Mouse (Mus musculus) granulocyte monocyte progenitor cell, adult 5-6 weeks (primary cell): ENCODE data around the gene E2f4. TPM values are rescaled to one million over a fixed set of nuclear protein-coding genes. Genes with fewer than 3 reads are reported as not detected.

Source experiments
- ATAC-seq: replicated peaks from 2 replicates; pipeline ENCODE4 v1.8.0; 2016; ENCODE audit warnings: mild to moderate bottlenecking, moderate TSS enrichment, inconsistent platforms; ENCODE audit not compliant: poor library complexity, severe bottlenecking
- total RNA-seq, 2 experiments: library from RNA; stranded (forward) in 1 of 2; stranded (reverse) in 1 of 2; fragments of 200-712, 200-1000 nt in 1 of 2; fragments of >200 nt in 1 of 2; fragmentation: Nextera tagmentation in 1 of 2; gene quantifications; 2 replicates each; pipeline ENCODE4 v1.2.3; 2014 to 2017

E2f4 gene
- total RNA-seq, 2 experiments from 2014 or later, result 50.9 to 170 TPM

DNA sequence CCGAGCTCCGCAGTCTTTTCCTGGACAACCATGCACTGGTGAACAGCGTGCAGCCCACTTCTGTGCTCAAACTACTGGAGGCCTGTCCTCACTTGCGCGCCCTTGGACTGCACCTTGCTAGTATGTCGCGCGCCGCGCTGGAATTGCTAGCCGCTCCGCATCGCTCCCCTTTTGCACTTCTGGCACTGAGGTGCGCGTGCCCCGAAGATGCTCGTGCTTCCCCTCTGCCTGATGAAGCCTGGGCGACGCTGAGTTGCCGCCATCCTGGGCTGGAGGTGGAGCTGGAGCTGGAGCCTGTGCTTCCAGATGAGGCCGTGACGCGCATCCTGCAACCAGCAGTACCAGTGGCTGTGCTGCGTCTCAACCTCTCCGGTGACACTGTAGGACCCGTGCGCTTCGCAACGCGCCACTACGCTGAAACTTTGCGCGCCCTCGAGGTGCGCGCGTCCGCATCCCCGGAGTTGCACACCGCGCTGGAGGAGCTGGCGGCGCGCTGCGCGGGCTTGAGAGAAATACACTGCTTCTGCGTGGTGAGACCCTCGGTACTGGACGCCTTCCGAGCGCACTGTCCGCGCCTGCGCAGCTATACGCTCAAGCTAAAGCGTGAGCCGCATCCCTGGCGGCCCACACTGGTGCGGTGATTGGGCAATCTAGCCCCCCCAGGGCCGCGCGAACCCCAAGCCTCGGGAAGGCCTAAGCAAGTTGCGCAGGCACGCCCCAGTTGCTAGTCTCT lies 29.0 kb upstream of the E2f4 start:
- ATAC-seq, result peak; percentile 27

DNA sequence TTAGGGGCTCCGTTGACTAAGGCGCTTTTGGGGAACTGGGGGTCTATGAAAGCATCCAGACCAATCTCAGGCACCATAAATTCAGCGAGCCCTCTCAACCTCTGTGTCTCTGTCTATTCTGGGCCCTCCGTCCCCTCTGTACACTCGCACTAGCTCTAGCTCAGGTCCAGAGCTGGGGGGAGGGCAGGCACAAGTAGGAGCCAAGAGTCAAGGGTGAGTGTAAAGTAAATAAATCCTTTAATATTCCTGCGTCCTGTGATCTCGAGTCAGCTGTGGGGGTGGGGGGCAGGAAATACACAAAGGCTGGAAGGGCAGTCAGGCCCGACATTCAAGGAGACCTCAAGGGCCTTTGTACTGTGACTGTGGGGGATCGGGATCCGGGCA lies 28.4 kb upstream of the E2f4 start:
- ATAC-seq, result no peak

DNA sequence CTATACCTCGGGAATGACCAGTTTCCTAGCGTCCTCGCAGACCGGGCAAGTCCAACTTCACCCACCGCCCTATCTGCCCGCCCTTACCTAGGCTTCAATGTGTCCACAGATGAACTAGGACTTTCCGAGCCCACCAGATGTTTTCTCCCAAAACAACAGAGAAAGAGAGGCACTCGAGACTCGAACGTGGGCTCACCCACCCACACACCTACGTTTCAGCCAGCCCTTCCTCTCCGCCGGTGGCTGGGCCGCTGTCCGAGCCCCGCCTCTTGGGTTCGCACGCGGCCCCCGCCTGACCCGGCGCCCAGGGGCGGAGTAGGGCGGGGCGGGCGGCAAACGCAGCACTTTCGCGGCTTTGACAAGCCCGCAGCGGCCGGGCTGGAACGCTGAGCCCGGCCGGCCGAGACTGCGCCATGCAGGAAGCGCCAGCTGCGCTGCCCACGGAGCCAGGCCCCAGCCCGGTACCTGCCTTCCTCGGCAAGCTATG lies 28.0 kb upstream of the E2f4 start, which contains the start of gene Hsf4:
Gene Hsf4 (plus strand): TSS at position 341 of the 487 bp plus-strand sequence.
- peak; percentile 44 for ATAC-seq

DNA sequence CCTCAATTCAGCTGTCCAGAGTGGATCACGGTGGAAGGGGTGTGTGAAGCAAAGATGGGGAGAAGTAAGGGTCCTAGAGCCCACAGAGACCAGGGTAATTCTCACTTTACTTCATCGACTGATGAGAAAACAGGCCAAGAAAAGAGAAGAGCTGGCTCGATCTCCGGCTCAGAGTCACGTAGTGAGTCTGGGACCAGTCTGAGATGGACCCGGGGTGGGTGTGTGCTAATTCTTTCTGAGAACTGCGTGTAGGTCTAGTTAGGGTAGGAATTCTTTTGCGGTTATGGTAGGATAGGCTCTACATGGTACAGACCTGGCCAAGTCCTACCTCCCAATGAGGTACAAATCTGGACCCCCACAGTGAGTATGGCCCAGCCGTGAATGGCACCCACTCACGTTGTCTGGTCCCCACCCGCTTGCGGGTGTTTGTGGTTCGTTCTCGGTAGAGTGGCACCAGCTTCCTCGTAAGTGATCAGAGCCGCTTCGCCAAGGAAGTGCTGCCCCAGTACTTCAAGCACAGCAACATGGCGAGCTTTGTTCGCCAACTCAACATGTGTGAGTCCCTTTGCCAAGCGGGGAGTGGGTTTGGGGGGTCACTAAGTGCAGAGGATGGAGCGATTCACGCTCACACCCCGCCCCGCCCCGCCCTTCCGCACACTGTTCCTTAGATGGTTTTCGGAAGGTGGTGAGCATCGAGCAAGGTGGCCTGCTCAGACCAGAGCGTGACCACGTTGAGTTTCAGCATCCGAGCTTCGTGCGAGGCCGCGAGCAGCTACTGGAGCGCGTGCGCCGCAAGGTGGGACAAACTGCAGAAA lies 27.2 kb upstream of the E2f4 start:
- no peak for ATAC-seq

DNA sequence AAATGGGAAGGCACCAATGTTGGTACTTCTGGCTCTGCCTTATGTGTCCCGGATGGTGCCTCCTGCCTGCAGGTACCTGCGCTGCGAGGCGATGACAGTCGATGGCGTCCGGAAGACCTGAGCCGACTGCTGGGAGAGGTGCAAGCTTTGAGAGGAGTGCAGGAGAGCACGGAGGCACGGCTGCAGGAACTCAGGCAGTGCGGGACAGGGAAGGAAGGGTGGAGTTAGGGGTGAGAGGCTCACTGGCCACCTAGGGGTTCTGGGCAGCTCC lies 26.6 kb upstream of the E2f4 start:
- no peak for ATAC-seq

DNA sequence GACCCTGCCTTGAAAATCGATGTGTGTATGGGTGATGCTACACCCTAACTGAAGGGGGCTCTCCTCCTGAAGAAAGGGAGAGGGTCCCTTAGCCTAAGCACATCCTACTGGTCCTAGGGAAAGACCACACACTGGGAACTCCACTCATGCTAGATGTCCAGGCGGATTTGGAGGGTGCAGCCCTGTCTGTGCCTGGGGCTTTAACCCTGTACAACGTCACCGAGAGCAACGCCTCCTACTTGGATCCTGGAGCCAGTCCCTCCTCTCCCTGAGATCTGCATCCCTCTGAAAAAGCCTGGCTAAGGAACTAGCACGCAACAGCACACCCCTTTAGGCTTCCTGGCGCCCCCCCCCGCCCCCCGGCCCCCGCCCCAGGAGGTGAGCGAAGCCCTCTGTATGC lies 22.1 kb upstream of the E2f4 start:
- no peak for ATAC-seq

DNA sequence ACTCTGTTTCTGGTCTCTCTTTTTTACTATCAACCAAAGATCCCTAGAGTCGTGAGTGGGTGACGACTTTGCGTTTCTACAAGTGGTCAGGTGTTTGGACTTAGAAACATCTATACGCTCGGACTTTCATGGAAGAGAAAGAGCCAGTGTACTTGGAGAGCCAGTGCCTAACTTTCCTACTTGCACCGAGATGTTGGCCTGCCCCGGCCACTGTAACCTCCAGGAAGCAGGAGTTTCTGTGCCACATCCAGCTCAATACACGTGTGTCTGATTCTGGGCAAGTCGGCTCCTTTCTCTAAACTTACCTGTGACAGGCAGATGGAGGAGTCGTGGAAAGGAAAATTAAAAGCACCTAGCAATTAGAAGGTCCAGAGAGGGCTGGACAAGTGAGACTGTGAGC lies 21.6 kb upstream of the E2f4 start, which contains the start of gene Nol3:
Gene Nol3 (plus strand): TSS at position 301 of the 400 bp plus-strand sequence.
- no peak for ATAC-seq

DNA sequence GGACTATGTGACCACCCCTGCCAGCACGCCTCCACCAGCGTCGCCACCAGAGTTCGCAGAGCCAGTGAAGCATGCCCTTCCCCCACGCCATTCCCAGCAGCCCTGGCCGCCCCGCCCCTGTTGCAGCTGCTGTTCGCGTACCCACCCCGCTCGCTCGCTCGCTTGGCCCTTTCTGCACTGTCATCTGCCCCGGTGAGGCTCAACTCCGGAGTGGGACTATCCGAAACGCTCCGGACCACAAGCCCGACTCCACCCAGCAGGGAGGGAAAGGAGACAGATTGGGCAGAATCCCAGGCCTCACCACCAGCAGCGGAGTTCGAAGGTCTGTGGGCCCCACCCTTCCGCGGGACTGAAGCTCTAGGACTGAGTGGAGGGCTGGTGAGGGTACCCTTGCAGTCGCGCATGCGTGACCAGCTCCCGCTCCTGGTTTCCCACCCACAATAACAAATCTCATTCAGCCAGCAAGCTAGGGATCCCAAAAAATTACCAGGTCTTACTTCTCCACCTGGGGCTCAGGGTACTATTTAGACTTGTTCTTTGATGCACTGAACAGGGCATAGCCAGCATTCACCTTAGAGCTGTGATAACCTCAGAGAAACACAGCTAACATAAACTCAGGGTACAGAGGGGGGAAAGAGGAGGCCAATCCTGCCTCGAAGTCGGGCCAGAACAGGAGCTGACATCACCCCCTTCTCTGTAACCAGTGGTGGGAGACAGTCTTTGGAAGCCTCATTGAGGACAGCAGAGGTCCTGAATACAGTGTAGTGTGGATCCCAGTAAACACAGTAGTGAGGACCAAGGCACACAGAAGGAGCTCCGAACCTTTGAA lies 21.0 kb upstream of the E2f4 start:
- ATAC-seq, result peak; percentile 60

DNA sequence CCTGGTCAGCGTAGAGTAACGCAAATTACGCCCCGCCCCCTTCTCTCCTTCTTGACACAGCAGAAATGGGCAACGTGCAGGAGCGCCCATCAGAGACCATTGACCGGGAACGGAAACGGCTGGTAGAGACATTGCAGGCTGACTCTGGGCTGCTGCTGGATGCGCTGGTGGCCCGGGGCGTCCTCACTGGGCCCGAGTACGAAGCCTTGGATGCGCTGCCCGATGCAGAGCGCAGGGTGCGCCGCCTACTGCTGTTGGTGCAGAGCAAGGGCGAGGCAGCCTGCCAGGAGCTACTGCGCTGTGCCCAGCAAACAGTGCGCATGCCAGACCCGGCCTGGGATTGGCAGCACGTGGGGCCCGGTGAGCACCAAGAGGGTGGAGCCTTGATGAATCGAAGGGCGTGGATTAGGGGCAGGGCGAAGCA lies 18.5 kb upstream of the E2f4 start:
- ATAC-seq, result peak; percentile 61

DNA sequence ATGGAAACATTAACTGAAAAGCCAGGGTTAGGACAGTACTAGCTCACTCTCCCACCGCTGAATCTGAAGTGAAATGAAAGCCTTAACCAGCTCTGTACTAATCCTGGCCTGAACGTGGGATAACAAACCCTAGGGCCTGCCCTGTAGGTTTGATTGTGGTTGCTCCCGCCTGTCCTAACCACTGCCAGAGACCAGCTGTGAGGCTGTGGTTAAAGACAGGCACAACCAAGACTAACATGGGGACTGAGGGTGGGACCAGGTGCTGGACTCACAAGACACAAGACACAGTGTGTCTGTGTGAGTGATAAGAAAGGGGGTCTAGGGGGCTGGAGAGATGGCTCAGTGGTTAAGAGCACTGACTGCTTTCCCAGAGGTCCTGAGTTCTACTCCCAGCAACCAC lies 16.9 kb upstream of the E2f4 start:
- no peak for ATAC-seq

DNA sequence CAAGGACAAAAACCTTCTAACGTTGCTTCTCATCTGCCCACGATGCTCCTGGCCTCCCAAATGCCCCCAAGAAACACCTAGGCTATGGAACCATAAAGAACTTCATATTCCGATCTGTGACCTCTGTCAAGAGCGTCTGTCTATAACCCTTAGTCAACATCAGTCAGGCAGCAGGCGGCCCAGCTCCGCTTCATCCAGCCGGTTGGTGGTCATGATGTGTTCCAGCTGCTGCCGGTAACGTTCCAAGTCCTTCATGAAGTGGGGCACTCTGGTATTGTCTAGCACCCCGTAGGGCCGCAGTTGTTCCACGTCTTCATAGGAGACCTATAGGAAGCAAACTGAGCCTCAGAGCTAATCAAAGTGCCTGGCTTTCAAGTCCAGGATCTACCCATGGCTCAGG lies 15.6 kb upstream of the E2f4 start:
- no peak for ATAC-seq

DNA sequence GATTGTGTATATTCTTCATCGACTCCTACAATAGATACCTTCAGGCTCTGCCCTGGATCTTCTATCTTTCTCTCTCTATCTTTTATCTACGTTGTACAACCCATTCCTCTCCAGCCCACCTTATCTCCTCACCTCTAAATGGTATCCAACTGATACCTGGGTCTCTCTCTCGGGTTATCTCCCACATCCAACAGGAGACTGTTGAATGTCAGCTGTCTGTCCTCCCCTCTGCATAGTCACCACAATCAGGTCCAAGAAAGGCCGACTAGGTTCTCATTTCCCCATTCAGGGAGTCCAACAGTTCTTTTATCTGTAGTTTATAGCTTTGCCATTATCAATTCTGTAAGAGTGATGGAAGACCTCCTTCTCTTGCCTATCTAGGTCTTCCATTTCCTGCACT lies 15.2 kb upstream of the E2f4 start:
- no peak for ATAC-seq

DNA sequence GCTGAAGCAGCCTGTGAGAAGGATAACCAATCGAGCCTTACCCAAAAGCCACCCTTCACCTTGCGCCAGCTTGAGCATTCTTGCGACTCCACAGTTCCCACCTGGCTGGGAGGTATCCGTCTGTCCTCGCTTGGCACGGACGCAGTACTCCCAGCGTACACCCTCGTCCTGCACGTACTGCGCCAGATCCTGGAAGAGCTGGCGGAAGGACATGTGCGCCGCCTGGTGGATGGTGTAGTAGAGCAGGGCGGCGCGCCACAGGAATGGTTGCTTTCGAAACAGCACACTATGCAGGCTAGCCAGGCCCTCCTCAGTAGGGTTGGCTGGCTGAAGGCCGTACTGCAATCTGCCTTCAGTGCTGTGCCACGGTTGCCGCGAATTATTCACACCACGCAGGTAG lies 14.4 kb upstream of the E2f4 start:
- peak; percentile 71 for ATAC-seq

DNA sequence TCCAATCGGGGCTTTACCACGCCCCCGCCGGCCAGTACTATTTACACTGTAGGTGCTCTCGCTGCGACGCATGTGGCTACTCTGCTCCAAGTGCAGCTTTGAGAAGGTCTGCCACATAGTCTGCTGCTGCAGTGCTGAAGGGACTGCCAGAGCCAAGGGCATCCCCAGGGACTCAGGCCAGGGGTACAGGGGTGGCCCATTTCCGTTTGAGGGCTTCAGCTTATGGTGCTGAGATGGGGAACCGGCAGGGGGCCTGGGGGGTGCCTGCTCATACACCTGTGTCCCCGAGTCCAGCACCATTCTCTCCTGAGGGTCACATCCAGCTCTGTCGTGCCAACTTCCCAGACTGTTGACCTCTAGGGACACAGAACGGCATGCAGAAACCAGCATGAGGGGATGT lies 11.9 kb upstream of the E2f4 start:
- ATAC-seq, result no peak

DNA sequence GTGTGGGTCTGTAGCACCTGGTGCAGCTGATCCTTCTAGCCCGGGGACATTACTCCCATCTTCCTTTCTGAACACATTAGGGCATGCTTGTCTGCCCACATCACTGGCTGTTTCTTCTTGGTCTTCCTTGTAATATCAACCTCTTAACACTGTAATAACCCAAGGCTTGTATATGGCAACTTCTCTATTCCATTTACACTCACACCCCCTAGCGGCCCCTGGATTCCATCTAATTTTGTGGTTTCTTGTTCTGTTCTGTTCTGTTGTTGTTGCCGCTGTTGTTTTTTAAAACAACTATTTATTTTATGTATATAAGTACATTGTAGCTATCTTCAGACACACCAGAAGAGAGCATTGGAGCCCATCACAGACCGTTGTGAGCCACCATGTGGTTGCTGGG lies 10.6 kb upstream of the E2f4 start:
- ATAC-seq, result no peak

DNA sequence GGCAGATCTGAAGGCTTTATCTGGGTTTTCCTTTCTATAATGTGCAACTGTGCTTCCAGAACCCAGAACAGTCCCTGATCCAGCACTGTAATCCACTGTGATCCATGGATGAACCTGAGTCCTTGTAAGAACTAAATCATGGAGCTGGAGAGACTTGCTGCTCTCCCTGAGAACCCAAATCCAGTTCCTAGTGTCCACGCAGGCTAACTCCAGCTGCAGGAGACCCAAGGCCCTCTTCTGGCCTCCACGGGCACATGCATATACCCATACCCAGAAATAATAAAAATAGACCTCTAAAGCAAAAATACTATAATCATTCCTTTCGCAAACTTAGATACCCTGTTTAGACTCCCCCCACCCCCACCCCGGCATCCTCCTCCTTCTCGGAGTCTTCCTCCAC lies 9.2 kb upstream of the E2f4 start:
- ATAC-seq, result no peak

DNA sequence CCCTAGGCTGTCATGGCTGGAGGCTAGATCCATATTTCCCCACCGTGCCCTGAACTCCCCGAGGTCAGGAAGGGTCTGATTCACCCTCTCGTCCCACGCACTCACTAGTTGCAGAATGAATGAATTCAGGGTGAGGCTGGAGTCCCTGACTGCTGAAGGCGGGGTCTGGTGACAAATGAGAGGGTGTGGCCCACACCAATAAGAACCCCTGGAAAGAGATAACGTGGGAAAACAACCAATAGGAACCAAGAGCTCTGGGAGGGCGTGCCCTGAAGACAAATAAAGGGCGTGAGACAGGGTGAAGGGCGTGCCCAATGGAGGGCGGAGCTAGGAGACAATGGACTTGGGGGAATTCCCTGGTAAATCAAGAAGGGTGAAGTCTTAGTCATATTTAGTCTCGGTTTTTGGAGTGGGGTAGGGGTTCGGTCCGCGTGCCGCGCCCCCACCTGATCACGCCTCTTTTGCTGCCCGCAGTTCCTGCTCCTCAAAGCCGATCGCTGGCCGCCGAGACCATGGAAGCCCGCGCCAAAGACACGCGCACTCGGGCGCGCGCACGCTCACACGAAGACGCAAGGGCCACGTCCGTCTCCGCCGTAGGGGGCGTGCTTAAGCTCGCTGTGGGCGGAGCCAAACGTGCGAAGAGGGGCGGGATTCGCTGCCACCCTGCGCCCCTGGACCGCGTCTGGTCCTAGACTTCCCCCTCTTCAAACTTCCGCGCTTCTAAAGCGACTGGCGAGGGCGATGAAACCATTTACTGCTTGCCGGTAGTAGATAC lies 8.3 kb upstream of the E2f4 start:
- ATAC-seq, result peak; percentile 78

DNA sequence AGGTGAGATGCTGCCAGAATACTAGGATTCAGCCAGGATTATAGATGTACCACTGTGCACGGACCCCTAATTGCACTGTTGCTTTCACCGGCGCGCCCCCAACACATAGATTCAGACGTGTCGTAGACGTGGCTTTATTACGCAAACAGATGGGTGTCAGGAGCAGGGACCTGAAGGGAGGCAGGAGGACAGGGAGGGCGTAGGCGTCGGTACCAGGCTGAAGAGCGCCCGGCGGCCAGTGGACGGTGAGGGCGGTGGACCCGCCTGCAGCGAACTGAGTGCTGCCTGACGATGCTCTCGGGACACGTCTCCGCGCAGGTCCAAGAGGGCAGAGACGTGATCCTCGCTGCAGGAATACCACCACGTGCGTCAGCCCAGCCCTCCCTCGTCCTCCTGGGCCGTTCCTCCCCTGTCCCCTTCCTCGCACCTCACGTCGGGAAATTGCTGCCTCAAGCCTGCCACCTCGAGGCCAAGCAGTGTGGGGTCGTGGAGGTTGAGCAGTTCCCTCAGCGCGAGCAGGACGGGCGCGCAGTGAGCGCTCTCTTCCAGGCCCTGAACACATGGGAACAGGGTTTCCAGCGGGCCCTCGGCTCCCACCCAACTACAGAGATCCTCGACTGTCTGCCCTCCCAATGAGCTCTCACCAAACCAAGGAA lies 7.5 kb upstream of the E2f4 start, which contains the start of gene 4931428F04Rik:
Gene 4931428F04Rik (minus strand): TSS at position 60 of the 656 bp plus-strand sequence.
- peak; percentile 18 for ATAC-seq

DNA sequence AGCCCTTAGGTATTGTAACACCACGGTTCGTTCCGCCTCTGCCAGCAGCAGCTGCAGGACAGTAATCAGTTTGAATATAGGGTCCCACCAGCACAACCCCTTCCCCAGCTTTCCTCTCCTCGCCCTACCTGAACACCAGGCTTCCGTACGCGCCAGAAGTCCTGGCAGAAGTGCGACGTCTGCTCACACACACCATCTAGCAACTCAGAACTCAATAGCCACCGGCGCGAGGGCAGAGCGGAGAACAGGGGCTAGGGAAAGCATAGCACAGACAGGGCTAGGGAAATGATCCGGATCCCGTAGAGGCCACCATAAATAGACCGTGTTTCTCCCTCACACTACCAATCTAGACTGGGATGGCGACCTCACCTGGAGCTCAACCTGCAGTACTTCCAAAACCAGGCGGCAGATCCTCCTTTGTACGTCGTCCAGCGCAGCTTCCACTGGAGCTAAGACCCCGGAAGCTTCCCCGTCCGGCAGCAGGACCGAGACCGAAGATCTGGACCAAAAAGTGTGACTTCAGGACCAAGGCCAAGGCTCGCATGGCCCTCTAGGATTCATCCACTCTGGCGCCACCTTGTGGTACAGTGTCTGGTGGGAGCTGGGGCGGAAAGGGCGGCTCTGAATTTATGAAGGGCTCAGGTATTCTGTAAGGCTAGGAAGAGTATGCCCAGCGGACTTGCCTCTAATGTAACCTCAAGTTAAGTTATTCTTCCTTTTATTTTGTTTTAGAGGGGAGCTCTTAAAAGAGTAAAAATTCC lies 6.7 kb upstream of the E2f4 start:
- ATAC-seq, result peak; percentile 51
